Mouse (Mus musculus) hindbrain, embryonic 13.5 days (tissue): ENCODE results near the gene Fbn1. TPM values are rescaled to one million over a fixed set of nuclear protein-coding genes. Genes with fewer than 3 reads are reported as not detected.

Experiments used
- ATAC-seq: fragments of 200-750 bp; cut with Nextera tagmentation; 2 replicates; pipeline ENCODE4 v1.8.0; 2017; ENCODE audit warnings: moderate TSS enrichment; ENCODE audit not compliant: low FRiP score
- H3K27ac ChIP-seq: fragments of 300-500 bp; sonication (generic); 2 replicates; pipeline ENCODE4 v1.5.1; 2015; ENCODE audit warnings: inconsistent platforms, mild to moderate bottlenecking, moderate library complexity
- H3K27me3 ChIP-seq: fragments of 300-500 bp; sonication (generic); 2 replicates; pipeline ENCODE4 v1.6.1; 2015; ENCODE audit warnings: mild to moderate bottlenecking, inconsistent platforms
- H3K36me3 ChIP-seq: fragments of 300-500 bp; sonication (generic); 2 replicates; pipeline ENCODE4 v1.6.1; 2015; ENCODE audit warnings: mild to moderate bottlenecking, inconsistent platforms
- H3K4me1 ChIP-seq: fragments of 300-500 bp; sonication (generic); replicated peaks from 2 replicates; pipeline ENCODE4 v1.6.1; 2015; ENCODE audit warnings: inconsistent platforms
- H3K4me2 ChIP-seq: fragments of 300-500 bp; sonication (generic); 2 replicates; pipeline ENCODE4 v1.6.1; 2015; ENCODE audit warnings: inconsistent platforms, mild to moderate bottlenecking, moderate library complexity
- H3K4me3 ChIP-seq: fragments of 300-500 bp; sonication (generic); 2 replicates; pipeline ENCODE4 v1.5.1; 2015; ENCODE audit warnings: mild to moderate bottlenecking, inconsistent platforms
- H3K9ac ChIP-seq: fragments of 300-500 bp; sonication (generic); 2 replicates; pipeline ENCODE4 v1.6.1; 2015; ENCODE audit warnings: mild to moderate bottlenecking, inconsistent platforms
- H3K9me3 ChIP-seq: fragments of 300-500 bp; sonication (generic); 2 replicates; pipeline ENCODE4 v1.6.1; 2016; ENCODE audit warnings: inconsistent platforms
- WGBS: fragments of 180-500 bp; shearing (Covaris S2); methylation state at CpG from one replicate; pipeline ENCODE4 v1.1.7; 2015; 5-methylcytosine and 5-hydroxymethylcytosine counted together
- polyA plus RNA-seq: library from polyadenylated mRNA; unstranded; fragments of >200 nt; fragmentation: Nextera tagmentation; extraction: Ambion mirVana; gene quantifications from 2 replicates; pipeline ENCODE4 v1.2.1, GENCODE M21; 2015

Fbn1 gene
- polyA plus RNA-seq, 1 experiment from 2014 or later, result 2.7 TPM

GRCm38 (mm10) chr2:125337239-125337638 lies 170.6 kb downstream of the Fbn1 start:
- H3K27ac ChIP-seq, result no peak overlapping the region
- H3K4me2 ChIP-seq, result no peak overlapping the region
- peaks cover 15% of the 10 kb centered on the region for H3K36me3 ChIP-seq
- no peaks in the 10 kb centered on the region for H3K4me1 ChIP-seq
- H3K27me3 ChIP-seq, result no peaks in the 10 kb centered on the region
- no peak overlapping the region for H3K4me3 ChIP-seq
- no peak overlapping the region for H3K9ac ChIP-seq
- ATAC-seq, result no peak
- 94% methylated on average over 3 of the region's 3 CpGs for WGBS
- H3K9me3 ChIP-seq, result no peaks in the 10 kb centered on the region

DNA sequence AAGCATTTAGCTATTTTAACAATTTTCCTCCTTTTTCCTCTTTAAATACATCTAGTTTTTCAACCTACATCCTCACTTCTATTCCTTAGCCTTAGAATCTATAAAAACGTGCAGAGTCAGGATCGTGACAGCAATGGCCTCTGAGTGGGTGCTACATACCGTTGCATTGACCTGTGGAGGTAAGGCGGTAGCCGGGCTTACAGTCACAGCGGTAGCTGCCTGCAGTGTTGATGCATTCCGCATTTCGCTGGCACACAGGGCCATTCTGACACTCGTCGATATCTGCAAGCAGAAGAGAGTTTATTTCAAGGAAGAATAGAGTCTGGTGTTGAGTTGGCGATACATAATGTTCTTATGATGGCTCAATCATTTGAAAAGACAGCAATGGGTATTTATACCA lies 172.6 kb downstream of the Fbn1 start:
- H3K36me3 ChIP-seq, result peaks cover 18% of the 10 kb centered on the region
- 96% methylated on average over 11 of the region's 11 CpGs for WGBS
- no peak overlapping the region for H3K27ac ChIP-seq
- H3K4me2 ChIP-seq, result no peak overlapping the region
- H3K4me1 ChIP-seq, result no peaks in the 10 kb centered on the region
- H3K4me3 ChIP-seq, result no peak overlapping the region
- no peak for ATAC-seq
- no peaks in the 10 kb centered on the region for H3K27me3 ChIP-seq
- no peak overlapping the region for H3K9ac ChIP-seq
- H3K9me3 ChIP-seq, result no peaks in the 10 kb centered on the region

DNA sequence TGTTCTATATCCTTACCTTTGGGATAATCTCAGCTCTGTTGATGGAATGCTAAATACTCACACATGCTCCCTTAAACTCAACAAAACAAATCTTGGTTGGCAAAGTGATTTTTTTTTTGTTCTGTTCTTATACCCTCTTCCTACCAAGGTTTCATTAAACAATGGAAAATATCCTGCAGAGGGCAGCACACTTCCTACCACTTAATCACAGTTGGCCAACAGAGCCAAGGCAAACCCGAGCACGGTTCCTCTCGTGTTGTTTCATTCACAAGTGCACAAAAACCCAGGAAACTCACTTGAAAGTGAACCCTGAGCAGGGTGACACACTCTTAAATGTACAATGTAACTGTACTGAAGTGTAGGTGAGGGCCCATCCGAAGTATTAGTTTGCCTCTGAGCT lies 173.6 kb downstream of the Fbn1 start:
- H3K4me1 ChIP-seq, result no peaks in the 10 kb centered on the region
- H3K9ac ChIP-seq, result no peak overlapping the region
- no peaks in the 10 kb centered on the region for H3K9me3 ChIP-seq
- 82% methylated on average over 4 of the region's 4 CpGs for WGBS
- H3K4me3 ChIP-seq, result no peak overlapping the region
- no peak for ATAC-seq
- H3K4me2 ChIP-seq, result no peak overlapping the region
- H3K36me3 ChIP-seq, result peaks cover 18% of the 10 kb centered on the region
- no peak overlapping the region for H3K27ac ChIP-seq
- H3K27me3 ChIP-seq, result no peaks in the 10 kb centered on the region

- Histone ChIP-seq H3K4me2 (no peak overlapping the region), H3K27ac (no peak overlapping the region; the same call in 1 of the 2 replicates), H3K9me3 (no peaks in the 10 kb centered on the region), H3K27me3 (no peaks in the 10 kb centered on the region), H3K4me1 (no peaks in the 10 kb centered on the region), H3K36me3 (peaks cover 14% of the 10 kb centered on the region; the same call in 1 of the 2 replicates), H3K9ac (no peak overlapping the region), H3K4me3 (no peak overlapping the region)
- no peak for ATAC-seq
- 87% methylated on average over 7 of the region's 7 CpGs for WGBS
Measured at GRCm38 (mm10) chr2:125331581-125331980, 176.2 kb downstream of the Fbn1 start.

DNA sequence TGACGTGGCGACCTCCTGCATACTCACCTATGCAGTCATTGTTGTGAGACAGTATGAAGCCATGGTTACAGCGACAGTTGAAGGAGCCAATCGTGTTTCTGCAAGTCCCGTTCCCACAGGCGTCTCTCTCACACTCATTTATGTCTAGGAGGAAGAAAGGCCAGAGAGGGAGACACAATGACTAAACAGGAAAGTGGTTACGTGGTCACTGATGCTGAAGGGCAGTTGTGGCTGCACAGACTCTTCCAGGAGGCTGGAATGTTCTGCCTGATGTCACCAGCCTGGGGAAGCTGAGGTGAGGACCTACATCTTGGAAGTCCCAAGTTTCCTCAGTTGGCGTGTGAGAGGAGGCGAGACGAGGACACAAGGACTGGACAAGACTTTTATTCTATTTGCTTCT lies 177.3 kb downstream of the Fbn1 start:
- Histone ChIP-seq H3K4me3 (no peak overlapping the region), H3K9me3 (no peaks in the 10 kb centered on the region), H3K36me3 (peaks cover 12% of the 10 kb centered on the region; the same call in 1 of the 2 replicates), H3K4me1 (no peaks in the 10 kb centered on the region), H3K27me3 (no peaks in the 10 kb centered on the region), H3K4me2 (no peak overlapping the region), H3K27ac (no peak overlapping the region), H3K9ac (no peak overlapping the region)
- no peak for ATAC-seq
- WGBS, result 94% methylated on average over 10 of the region's 10 CpGs

DNA sequence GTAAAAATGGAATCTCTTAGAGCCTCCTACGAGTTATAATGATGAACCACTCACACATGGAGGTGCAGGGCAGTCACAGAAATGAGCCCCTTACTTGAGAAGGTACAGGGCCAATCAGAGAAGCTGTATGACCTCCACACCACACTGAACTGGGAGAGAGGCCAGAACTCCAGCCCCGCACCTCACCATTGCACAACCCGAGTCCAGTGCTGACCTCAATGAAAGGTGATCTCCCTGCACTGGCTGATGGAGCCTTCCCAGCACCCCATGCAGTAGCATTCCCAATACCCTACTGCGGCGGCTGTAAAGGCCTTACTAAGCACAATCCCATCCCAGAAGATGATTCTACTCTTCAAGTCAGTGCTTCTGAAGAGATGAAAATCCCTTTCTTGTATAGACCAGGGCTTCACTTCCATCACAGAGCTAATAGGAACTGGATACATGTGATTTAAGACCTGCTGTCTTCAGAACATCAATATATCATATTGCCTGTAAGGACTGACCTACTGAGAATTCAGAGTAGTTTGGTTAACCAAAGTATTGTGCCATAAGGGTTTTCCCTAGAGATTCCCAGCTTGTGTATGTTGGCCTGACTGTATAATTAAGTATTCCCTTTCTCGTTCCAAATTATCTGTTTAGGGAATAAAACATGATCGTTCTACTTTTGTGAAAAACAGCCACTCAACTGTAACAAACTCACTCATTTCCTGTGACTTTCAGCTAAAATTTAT lies 182.5 kb downstream of the Fbn1 start:
- WGBS, result 81% methylated on average over 7 of the region's 7 CpGs
- Histone ChIP-seq H3K4me3 (no peak overlapping the region), H3K27me3 (no peaks in the 10 kb centered on the region), H3K9me3 (no peaks in the 10 kb centered on the region), H3K9ac (no peak overlapping the region), H3K27ac (no peak overlapping the region), H3K4me2 (no peak overlapping the region), H3K4me1 (no peaks in the 10 kb centered on the region), H3K36me3 (peaks cover 9% of the 10 kb centered on the region)
- ATAC-seq, result no peak

- H3K9me3 ChIP-seq, result no peaks in the 10 kb centered on the region
- no peak overlapping the region for H3K4me2 ChIP-seq
- H3K36me3 ChIP-seq, result peaks cover 9% of the 10 kb centered on the region
- H3K4me1 ChIP-seq, result no peaks in the 10 kb centered on the region
- ATAC-seq, result no peak
- 81% methylated on average over 5 of the region's 5 CpGs for WGBS
- no peak overlapping the region for H3K27ac ChIP-seq
- H3K9ac ChIP-seq, result no peak overlapping the region
- H3K27me3 ChIP-seq, result no peaks in the 10 kb centered on the region
- no peak overlapping the region for H3K4me3 ChIP-seq
Measured at GRCm38 (mm10) chr2:125324455-125324854, 183.3 kb downstream of the Fbn1 start.

GRCm38 (mm10) chr2:125323347-125323746 lies 184.4 kb downstream of the Fbn1 start:
- Histone ChIP-seq H3K4me1 (no peaks in the 10 kb centered on the region), H3K27me3 (no peaks in the 10 kb centered on the region), H3K9ac (no peak overlapping the region), H3K9me3 (no peaks in the 10 kb centered on the region), H3K4me2 (no peak overlapping the region), H3K36me3 (peaks cover 9% of the 10 kb centered on the region), H3K27ac (no peak overlapping the region), H3K4me3 (no peak overlapping the region)
- WGBS, result 76% methylated on average over 4 of the region's 4 CpGs
- ATAC-seq, result no peak

GRCm38 (mm10) chr2:125322581-125322980 lies 185.2 kb downstream of the Fbn1 start:
- no peak overlapping the region for H3K27ac ChIP-seq
- no peaks in the 10 kb centered on the region for H3K9me3 ChIP-seq
- no peaks in the 10 kb centered on the region for H3K27me3 ChIP-seq
- no peak for ATAC-seq
- H3K36me3 ChIP-seq, result peaks cover 12% of the 10 kb centered on the region
- H3K4me3 ChIP-seq, result no peak overlapping the region
- no peaks in the 10 kb centered on the region for H3K4me1 ChIP-seq
- H3K9ac ChIP-seq, result no peak overlapping the region
- no peak overlapping the region for H3K4me2 ChIP-seq
- WGBS, result 93% methylated on average over 2 of the region's 2 CpGs

GRCm38 (mm10) chr2:125321071-125321470 lies 186.7 kb downstream of the Fbn1 start:
- whole genome bisulfite sequencing, result 79% methylated on average over 6 of the region's 6 CpGs
- Histone ChIP-seq H3K4me3 (no peak overlapping the region), H3K4me1 (no peaks in the 10 kb centered on the region), H3K9me3 (no peaks in the 10 kb centered on the region), H3K9ac (no peak overlapping the region), H3K27me3 (no peaks in the 10 kb centered on the region), H3K4me2 (no peak overlapping the region), H3K27ac (no peak overlapping the region), H3K36me3 (peaks cover 22% of the 10 kb centered on the region)
- ATAC-seq, result no peak

DNA sequence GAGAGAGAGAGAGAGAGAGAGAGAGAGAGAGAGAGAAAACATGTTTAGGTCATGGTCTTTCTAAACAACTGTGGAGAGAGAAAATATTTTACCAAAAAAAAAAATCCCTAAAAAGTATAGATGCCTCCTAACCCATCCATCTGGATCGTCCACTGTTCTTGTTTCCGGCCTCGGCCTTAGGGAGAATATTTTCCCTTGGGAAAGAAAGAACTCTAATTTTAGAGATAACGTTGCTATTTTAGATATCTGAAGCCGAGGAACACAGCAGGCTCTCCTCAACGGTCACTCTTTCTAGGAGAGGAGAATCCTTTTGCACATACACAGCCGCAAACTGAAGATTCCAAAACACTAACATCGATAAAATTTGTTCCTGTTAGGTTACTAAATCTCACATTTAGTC lies 188.1 kb downstream of the Fbn1 start:
- H3K4me3 ChIP-seq, result no peak overlapping the region
- WGBS, result 87% methylated on average over 8 of the region's 8 CpGs
- H3K4me2 ChIP-seq, result no peak overlapping the region
- no peaks in the 10 kb centered on the region for H3K9me3 ChIP-seq
- no peak overlapping the region for H3K9ac ChIP-seq
- peaks cover 27% of the 10 kb centered on the region for H3K36me3 ChIP-seq
- no peak overlapping the region for H3K27ac ChIP-seq
- H3K4me1 ChIP-seq, result no peaks in the 10 kb centered on the region
- H3K27me3 ChIP-seq, result no peaks in the 10 kb centered on the region
- ATAC-seq, result no peak

DNA sequence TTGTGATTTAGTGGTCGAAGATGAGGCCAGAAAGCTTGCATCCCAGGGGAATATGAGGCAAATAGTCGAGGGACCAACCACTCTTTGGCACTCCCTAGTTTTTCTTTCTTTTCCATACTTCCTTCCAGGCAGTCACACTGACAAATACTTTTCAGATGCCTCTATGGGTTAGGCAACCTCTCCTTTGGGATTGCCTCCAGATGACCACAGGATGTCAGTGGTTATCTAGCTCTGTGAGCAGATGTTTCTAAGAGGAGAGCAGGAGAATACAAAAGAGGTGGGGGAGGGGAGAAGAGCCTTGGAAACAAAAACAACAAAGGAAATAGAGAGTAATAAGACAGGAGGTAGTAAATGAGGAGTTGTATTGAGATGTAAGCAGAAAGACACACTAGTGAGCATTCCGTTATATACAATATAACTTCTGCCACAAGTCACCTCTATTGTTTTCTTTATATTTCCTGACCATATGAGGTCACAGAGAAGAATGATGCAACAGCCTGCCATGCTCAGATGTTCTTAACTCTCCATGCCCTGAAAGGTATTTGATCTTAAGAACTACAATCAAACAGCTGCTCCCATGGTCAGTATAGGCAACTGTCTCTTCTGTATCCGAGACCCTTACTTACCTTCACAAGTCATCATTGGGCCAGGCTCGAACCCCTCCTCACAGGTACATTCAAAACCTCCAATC lies 189.3 kb downstream of the Fbn1 start:
- Histone ChIP-seq H3K9ac (no peak overlapping the region), H3K4me2 (no peak overlapping the region), H3K27me3 (no peaks in the 10 kb centered on the region), H3K9me3 (no peaks in the 10 kb centered on the region), H3K4me3 (no peak overlapping the region), H3K27ac (no peak overlapping the region), H3K4me1 (no peaks in the 10 kb centered on the region), H3K36me3 (peaks cover 27% of the 10 kb centered on the region)
- no peak for ATAC-seq
- 81% methylated on average over 5 of the region's 5 CpGs for WGBS

- Histone ChIP-seq H3K27ac (no peak overlapping the region), H3K36me3 (peaks cover 38% of the 10 kb centered on the region), H3K4me2 (no peak overlapping the region), H3K9me3 (no peaks in the 10 kb centered on the region), H3K9ac (no peak overlapping the region), H3K27me3 (no peaks in the 10 kb centered on the region), H3K4me3 (no peak overlapping the region), H3K4me1 (no peaks in the 10 kb centered on the region)
- WGBS, result 95% methylated on average over 3 of the region's 3 CpGs
- no peak for ATAC-seq
Measured at GRCm38 (mm10) chr2:125315203-125315602, 192.6 kb downstream of the Fbn1 start.
